In the genomic region with DNA sequence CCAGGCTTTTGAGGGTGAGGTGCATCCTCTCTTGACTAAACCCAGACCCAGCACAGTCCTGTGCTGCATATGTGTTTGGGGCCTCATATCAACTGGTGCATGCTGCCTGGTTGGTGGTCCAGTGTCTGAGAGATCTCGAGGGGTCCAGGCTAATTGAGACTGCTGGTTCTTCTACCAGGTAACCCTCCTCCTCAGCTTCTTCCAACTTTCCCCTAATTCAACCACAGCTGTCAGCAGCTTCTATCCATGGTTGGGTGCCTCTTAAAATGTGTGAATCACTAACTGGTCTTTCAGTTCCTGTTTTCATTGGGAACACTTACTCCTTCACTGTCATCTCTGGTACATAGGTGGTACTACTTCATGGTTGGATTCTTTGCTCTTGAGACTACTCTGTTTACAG, we compare ENCODE assay signal across 19 mouse cellular contexts.
"Had no signal": no experiment of that assay in that cellular context is flagged by ENCODE, and none has a peak within 500 bp of the region (broad histone marks: within the 10 kb centered on the region; RNA-seq: fewer than 3 reads in every experiment).

No protein-coding gene starts in this region.

- DNase-seq: kidney, adult 11 months; kidney, postnatal 36 days; layer of hippocampus, postnatal 36 days; liver, embryonic 13.5 days; lung, adult 2 months; lung, postnatal 14 days; retina, postnatal 1 day; right cerebral cortex, postnatal 25 days; thymus, adult 2 months; thymus, postnatal 14 days; thymus, postnatal 4 days had no signal

- H3K4me2 ChIP-seq: liver, embryonic 13.5 days; midbrain, embryonic 12.5 days; midbrain, embryonic 15.5 days; neural tube, embryonic 12.5 days; neural tube, embryonic 15.5 days had no signal

- ATAC-seq: midbrain, embryonic 15.5 days had no signal

- H3K27ac ChIP-seq: kidney, postnatal 0 days; left cerebral cortex, adult 2 months; liver, embryonic 13.5 days; macrophage; midbrain, embryonic 12.5 days; midbrain, embryonic 15.5 days; neural tube, embryonic 12.5 days; neural tube, embryonic 15.5 days; stomach, postnatal 0 days had no signal

- H3K4me1 ChIP-seq: liver, embryonic 13.5 days; midbrain, embryonic 12.5 days; midbrain, embryonic 15.5 days; neural tube, embryonic 12.5 days; neural tube, embryonic 15.5 days had no signal

- H3K9ac ChIP-seq: liver, embryonic 13.5 days; midbrain, embryonic 12.5 days; midbrain, embryonic 15.5 days; neural tube, embryonic 12.5 days; neural tube, embryonic 15.5 days had no signal

- H3K36me3 ChIP-seq: liver, embryonic 13.5 days; midbrain, embryonic 12.5 days; midbrain, embryonic 15.5 days; neural tube, embryonic 12.5 days; neural tube, embryonic 15.5 days had no signal

- H3K27me3 ChIP-seq: liver, embryonic 13.5 days; midbrain, embryonic 12.5 days; midbrain, embryonic 15.5 days; neural tube, embryonic 12.5 days; neural tube, embryonic 15.5 days had no signal

- H3K9me3 ChIP-seq: liver, embryonic 13.5 days; midbrain, embryonic 12.5 days; midbrain, embryonic 15.5 days; neural tube, embryonic 12.5 days; neural tube, embryonic 15.5 days had no signal

- H3K4me3 ChIP-seq: left cerebral cortex, adult 2 months; liver, embryonic 13.5 days; midbrain, embryonic 12.5 days; midbrain, embryonic 15.5 days; neural tube, embryonic 12.5 days; neural tube, embryonic 15.5 days had no signal
